Mouse (Mus musculus): ENCODE measurements around the gene A930004D18Rik.
"Not testable (repeated sequence)": the region's sequence is repeated elsewhere in the genome, so short reads cannot be mapped to it uniquely, and the experiment has no call there.

Gene A930004D18Rik

DNA sequence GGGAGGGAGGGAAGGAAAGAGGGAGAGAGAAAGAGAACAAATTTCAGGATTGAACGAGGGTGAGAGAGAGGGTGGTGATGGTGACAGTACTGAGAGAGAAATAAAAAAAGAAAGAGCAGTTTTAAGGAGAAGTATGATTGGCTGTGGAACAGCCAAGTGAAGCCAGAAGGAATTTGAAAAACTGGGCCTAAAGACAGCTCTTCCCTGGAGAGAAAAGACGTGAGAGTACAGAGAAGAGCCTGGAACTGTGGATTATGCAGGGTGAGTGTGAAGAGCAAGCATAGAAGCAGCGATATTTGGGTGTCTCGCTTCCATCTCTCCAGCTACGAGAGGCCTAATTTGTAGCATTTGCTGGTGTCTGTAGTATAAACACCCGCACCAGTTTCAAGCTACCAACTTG lies 26.3 kb downstream of the A930004D18Rik start:
- DNase-seq (ENCODE audit: low spot score in 2 of 2): no peak

DNA sequence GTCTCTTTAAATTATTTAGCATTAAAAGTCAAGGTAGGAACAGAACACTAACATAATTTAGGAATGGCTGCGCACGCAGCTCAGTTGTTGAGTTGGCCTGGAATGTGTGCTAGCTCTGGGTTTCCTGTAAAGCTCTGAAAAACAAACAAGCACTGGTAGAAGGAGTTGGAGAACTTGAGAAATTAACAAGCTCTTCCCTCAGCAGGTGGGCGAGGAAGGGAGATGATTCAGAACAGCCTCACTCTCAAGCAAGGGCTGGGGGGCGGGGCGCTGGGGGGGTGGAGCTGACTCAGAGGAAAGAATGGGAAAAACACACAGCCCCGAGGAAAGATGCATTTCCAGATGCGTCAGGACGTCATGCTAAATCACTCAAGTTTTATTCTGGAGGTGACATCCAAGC lies 32.4 kb downstream of the A930004D18Rik start:
- DNase-seq (ENCODE audit: low spot score in 2 of 2): no peak

DNA sequence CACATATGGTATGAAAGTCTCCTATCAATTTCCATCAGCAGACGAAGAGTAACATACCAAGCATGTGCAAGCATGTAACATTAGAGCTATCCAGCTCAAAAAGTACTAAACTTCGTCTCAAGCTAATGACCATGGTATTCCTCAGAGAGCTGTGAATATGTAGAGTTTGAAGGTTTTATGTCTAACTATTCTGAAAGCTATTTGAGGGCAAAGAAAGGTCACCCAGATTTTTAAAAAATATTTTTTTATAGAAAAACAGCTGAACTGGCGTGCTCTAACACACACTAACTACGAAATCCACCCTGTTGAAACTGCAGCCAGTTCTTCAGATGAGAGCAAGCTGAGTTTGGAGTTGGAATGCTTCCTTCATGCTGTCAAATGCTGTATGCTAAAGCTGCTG lies 33.3 kb downstream of the A930004D18Rik start:
- no peak for DNase-seq (ENCODE audit: low spot score in 2 of 2)

DNA sequence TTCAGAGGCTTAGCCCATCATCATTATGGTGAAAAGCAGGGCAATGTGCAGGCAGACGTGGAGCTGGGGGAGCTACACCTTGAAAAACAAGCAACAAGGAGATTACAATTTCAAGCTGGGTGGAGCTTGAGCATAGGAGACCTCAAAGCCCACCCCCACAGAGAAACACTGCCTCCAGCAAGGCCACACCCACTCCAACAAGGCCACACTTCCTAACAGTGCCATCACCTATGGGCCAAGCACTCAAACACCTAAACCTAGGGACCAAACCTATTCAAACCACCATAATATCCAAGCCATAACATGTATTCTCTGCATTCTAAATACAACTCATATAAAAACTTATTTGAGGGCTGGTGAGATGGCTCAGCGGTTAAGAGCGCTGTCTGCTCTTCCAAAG lies 35.2 kb downstream of the A930004D18Rik start:
- no peak for DNase-seq (ENCODE audit: low spot score in 2 of 2)

DNA sequence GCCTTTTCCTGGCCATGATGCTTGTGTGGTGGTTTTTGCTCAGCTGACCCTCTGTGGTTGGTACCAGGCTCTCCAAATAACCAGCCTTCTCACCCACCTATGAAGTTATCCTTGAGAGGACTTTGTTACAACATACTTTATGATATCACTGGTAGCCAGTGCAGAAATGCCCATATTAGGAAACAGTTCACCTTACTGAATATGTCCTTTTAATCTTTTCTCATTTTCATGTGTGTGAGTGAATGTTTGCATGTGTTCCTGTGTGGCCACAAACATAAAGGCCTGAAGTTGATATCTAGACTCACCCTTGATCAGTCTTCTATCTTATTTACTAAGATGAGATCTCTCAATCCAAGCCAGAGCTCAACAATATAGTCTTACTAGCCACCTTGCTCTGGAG lies 40.7 kb downstream of the A930004D18Rik start, which contains the start of gene H2al2a:
Gene H2al2a, minus strand, starts transcription at position 101 of the 400 bp plus-strand sequence.
- no peak for DNase-seq (ENCODE audit: low spot score in 2 of 2)

DNA sequence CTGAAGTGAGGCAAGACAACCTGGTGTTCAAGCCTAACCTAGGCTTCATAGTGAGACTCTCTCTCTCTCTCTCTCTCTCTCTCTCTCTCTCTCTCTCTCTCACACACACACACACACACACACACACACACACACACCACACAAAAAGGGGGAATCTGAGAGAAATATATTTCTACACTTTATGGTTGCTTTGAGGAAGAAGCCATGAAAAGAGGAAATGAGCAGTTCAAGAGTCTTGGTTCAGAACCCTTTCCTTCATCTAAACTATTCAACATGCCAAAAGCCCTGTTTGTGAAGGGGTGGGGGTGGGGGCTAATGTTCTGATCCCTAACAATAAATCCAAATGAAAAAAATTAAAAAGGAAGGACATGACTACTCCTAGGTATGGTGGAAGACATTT lies 48.0 kb downstream of the A930004D18Rik start:
- DNase-seq (ENCODE audit: low spot score in 2 of 2): no peak

DNA sequence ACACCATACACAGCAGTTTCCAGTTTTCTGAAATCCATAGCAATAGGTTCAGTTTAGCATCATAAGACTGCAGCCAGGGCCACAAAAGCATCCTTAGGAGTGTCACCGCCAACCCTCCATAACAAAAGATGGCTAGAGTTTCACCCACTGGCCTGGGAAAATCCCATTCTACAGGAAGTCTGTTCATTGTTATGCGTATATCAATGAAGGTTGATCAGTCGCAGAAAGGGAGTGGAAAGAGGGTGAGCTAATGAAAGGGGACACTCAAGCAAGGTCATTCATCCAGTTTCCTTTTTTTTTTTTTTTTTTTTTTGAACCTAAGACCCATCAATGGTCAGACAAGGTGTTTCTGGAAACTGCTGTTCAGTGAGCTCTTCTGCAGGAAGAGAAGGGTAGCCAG lies 48.4 kb downstream of the A930004D18Rik start:
- DNase-seq (ENCODE audit: low spot score in 2 of 2): no peak

DNA sequence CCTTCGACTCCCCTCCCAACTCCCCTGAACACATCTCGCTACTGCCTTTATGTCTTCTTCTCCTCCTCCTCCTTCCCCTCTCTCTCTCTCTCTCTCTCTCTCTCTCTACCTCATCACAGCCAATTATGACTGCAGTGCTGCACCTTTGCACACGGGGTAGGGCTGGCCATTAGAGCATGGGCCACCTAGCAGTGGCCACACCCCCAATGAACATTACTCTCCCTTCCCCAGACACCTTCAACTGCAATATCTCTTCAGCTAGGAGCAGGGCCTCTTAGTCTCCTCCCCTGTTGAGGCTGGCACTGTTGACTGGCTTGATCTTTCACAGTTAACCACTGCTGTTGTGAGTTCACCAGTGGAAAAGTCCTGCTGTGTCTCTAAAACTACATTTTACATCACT lies 50.8 kb downstream of the A930004D18Rik start:
- DNase-seq (ENCODE audit: low spot score in 2 of 2): no peak

DNA sequence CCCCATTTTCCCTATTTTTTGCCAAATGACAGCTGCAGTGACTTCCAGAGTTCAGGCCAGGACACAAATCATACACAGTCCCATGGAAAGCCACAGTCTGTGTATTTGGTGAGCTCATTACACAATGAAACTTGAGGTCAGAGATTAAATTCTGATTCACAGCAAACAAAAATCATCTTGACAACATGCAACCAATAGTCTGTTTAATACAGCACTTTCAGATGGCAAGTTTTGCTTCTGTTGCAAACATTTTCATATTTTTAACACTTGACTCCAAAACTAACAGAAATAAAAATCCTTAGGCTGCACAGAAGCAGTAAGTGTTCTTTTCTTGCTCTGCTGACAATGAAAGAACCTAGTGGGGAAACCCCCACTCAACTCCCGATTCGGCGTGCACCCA lies 52.8 kb downstream of the A930004D18Rik start:
- no peak for DNase-seq (ENCODE audit: low spot score in 2 of 2)

DNA sequence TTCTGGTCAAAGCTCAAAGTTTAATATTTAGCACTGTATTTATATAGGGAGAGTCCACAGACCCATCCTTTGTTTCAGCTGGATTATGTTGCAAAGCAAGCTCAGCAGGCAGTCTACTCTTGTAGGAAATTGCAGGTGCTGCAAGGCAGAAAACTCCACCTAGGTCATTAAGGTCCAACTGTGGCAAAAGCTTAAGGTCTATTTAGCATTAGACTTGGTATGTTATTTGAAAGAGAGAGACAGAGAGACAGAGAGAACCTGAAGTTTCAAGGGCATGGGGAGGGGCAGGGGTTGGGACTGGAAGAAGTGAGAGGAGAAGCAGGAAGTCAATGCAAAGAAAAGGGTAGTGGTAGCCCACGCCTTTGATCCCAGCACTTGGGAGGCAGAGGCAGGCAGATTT lies 54.8 kb downstream of the A930004D18Rik start:
- no peak for DNase-seq (ENCODE audit: low spot score in 2 of 2)

DNA sequence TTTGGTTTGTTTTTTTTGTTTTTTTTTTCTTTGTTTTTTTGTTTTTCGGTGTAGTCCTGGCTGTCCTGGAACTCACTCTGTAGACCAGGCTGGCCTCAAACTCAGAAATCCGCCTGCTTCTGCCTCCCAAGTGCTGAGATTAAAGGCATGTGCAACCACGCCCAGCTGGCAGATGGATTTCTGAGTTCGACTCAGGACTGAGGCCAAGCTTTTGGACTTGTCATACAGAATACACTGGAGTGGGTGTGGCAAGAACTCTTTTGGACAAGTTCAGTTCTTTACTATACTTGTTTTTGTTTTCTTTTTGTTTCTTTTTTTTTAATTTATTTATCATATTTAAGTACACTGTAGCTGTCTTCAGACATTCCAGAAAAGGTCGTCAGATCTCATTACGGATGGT lies 58.8 kb downstream of the A930004D18Rik start:
- no peak for DNase-seq (ENCODE audit: low spot score in 2 of 2)

DNA sequence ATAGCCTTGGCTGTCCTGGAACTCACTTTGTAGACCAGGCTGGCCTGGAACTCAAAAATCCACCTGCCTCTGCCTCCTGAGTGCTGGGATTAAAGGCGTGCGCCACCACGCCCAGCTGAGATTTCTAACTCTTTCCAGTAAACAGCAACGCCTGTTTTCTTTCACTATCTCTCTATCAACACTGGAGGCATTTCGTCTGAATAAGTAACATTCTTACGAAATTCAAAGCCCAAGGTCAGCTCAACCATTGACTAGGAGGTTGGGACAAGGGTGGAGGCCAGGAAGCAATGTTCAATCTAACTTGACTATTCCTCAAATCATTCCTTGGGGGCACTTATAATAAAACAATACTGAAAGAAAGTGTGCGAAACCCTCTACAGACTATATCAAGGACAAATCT lies 59.3 kb downstream of the A930004D18Rik start:
- not testable (repeated sequence) for DNase-seq (ENCODE audit: low spot score in 2 of 2)

DNA sequence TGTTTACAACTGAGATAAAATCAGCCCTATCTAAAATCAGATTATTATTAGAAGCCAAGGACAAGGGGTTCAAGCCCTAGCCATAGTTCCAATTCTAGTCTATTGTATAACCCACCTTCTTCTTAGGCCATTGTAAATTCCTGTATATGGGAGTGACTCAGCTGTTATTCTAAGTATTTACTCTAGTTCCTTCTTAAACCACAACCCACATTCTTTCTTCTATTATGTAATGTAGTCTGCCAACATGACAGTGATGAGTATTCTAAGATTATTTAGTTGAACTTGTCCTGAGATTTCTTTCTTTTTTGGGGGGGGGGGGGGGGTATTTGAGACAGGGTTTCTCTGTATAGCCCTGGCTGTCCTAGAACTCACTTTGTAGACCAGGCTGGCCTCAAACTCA lies 59.9 kb downstream of the A930004D18Rik start:
- DNase-seq (ENCODE audit: low spot score in 2 of 2): not testable (repeated sequence)

DNA sequence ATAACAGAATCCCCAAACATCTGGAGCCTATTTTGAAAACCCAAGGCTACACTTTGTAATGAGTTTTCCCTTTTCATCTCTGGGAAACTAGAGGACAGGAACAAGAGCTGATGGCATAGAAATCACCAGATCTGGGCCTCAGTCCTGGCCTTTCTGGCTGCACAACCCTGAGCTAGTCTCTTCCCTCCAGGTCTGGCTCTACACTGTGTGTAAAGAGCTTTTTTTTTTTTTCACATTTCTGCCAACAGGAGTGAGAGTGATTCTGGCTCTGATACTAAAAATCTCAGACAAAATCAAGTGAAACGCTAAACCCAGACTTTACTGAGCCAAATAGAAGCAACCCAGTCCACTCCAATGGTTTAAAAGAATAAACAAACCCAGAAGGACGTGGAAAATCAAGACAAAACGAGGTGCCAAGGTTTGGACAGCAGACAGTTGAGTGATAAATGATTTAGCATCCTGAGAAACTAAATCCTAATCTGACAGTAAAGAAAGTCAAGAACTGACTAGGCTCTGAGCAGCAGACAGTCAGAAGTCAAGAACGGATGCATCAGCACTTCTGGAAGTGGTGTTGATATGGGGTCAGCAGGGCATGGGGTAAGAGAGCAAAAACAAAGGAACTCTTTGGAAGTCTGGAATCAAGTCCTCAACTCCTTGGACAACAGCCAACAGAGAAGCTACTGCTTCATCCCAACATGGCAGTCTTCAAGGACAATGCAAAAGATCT lies 61.8 kb downstream of the A930004D18Rik start:
- DNase-seq (ENCODE audit: low spot score in 2 of 2): no peak
